Mouse (Mus musculus) splenic B cell, adult 2 months (primary cell): ENCODE data around the gene Gtf3a.
"Not testable (repeated sequence)": the region's sequence is repeated elsewhere in the genome, so short reads cannot be mapped to it uniquely, and the experiment has no call there.

Source experiments
- DNase-seq: peaks from one replicate; pipeline ENCODE4 v3.0.0-alpha.2; 2011; ENCODE audit warnings: low read depth, low spot score
- H3K27me3 ChIP-seq: 2 replicates; pipeline ENCODE4 v1.6.1; 2012; ENCODE audit warnings: mild to moderate bottlenecking, low read length, moderate library complexity, mixed read lengths; ENCODE audit not compliant: control insufficient read depth, poor library complexity, insufficient read depth, severe bottlenecking
- H3K36me3 ChIP-seq: 2 replicates; pipeline ENCODE4 v1.6.1; 2012; ENCODE audit warnings: mild to moderate bottlenecking, low read length, moderate library complexity, mixed read lengths; ENCODE audit not compliant: control insufficient read depth, poor library complexity, insufficient read depth, severe bottlenecking

The Gtf3a gene

GRCm38 (mm10) chr5:146920314-146921161, 27.9 kb upstream of the Gtf3a start:
- Histone ChIP-seq H3K27me3 (no peaks in the 10 kb centered on the region), H3K36me3 (no peaks in the 10 kb centered on the region)
- DNase-seq: no peak

- Histone ChIP-seq H3K36me3 (no peaks in the 10 kb centered on the region), H3K27me3 (no peaks in the 10 kb centered on the region)
- DNase-seq: no peak
Measured at GRCm38 (mm10) chr5:146921224-146921623, 27.2 kb upstream of the Gtf3a start.

- H3K36me3 ChIP-seq: no peaks in the 10 kb centered on the region
- DNase-seq: no peak
- no peaks in the 10 kb centered on the region for H3K27me3 ChIP-seq
Measured at GRCm38 (mm10) chr5:146923547-146923946, 24.9 kb upstream of the Gtf3a start.

DNA sequence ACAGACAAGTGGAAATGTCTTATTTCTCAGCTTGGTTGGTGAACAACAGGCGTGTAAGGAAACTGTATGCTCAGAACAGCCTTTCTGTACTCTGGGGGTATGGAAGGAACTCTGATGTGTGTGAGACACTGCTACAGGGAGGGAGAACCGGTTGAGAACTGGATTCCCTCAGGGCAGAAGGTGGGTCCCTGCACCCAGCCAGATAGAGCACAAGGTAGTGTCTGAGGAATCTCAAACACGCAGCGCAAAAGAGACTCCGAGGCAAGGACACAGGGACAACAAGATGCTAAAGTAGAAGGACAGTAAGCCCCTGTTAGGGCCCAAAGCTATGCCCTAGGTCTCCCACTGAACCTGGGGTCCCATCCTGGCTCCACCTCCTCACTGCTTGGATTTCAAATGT, 21.8 kb upstream of the Gtf3a start:
- H3K27me3 ChIP-seq: no peaks in the 10 kb centered on the region
- no peak for DNase-seq
- no peaks in the 10 kb centered on the region for H3K36me3 ChIP-seq

- H3K36me3 ChIP-seq: no peaks in the 10 kb centered on the region
- no peaks in the 10 kb centered on the region for H3K27me3 ChIP-seq
- no peak for DNase-seq
Measured at GRCm38 (mm10) chr5:146931422-146931821, 17.0 kb upstream of the Gtf3a start.

- Histone ChIP-seq H3K27me3 (no peaks in the 10 kb centered on the region), H3K36me3 (no peaks in the 10 kb centered on the region)
- DNase-seq: no peak
Measured at GRCm38 (mm10) chr5:146931904-146932553, 16.4 kb upstream of the Gtf3a start.

GRCm38 (mm10) chr5:146933466-146933865, 15.0 kb upstream of the Gtf3a start:
- no peaks in the 10 kb centered on the region for H3K36me3 ChIP-seq
- no peak for DNase-seq
- H3K27me3 ChIP-seq: no peaks in the 10 kb centered on the region

GRCm38 (mm10) chr5:146937541-146938503, 10.6 kb upstream of the Gtf3a start:
- Histone ChIP-seq H3K27me3 (no peaks in the 10 kb centered on the region), H3K36me3 (no peaks in the 10 kb centered on the region)
- no peak for DNase-seq

GRCm38 (mm10) chr5:146939109-146939796, 9.2 kb upstream of the Gtf3a start:
- no peak for DNase-seq
- no peaks in the 10 kb centered on the region for H3K27me3 ChIP-seq
- H3K36me3 ChIP-seq: no peaks in the 10 kb centered on the region

DNA sequence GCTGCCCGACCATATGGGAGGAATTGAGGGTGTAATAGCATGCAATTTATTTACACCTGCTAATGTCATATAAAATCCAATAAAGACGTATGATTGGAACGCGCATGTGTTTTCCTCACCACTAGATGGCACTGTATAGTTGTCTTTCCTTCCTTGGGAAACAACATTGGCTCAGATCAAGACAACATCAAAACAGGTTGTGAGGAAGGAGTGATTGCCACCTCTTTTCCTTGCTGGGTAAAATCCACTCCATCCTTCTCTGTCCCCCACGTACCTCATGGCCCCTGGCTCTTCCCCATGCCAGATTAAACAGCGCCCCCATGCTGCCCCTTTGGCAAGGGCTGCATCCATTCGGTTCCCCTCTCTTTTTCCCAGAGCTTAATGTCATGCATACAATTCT, 8.2 kb upstream of the Gtf3a start:
- Histone ChIP-seq H3K27me3 (no peaks in the 10 kb centered on the region), H3K36me3 (no peaks in the 10 kb centered on the region)
- peak; percentile 63 for DNase-seq

DNA sequence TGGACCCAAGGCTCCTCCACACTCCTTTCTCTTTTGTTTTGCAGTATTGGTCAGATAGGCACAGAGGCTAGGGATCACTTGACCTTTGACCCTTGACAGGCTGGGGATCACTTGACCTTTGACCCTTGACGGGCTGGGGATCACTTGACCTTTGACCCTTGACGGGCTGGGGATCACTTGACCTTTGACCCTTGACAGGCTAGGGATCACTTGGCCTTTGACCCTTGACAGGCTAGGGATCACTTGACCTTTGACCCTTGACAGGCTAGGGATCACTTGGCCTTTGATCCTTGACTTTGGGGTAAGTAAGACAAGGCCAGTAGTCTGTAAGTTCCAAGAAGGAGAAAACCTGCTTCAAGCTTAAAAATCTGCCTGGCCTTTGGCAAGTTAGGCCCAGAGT, 6.5 kb upstream of the Gtf3a start:
- DNase-seq, H3K36me3 ChIP-seq: not testable (repeated sequence)

DNA sequence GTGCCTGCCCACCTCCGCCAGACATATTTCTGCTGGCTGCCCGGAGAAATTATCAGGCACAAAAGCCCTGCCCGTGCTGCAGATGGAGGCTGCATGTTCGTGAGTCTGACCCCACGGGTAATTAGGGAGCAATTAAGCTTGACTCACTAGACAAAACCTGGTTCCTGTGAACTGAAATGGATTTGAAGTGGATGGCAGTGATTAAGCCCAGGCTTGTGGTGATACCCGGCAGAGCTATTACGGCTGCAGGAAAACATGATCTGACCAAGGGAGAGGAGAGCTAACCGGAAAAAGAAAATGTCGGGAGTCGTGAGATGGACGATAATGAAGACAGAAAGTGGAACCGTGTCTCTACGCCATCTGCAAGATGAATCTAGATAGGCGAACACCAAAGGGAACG, 5.5 kb upstream of the Gtf3a start:
- Histone ChIP-seq H3K27me3 (no peaks in the 10 kb centered on the region), H3K36me3 (no peaks in the 10 kb centered on the region)
- no peak for DNase-seq

More for the DNA sequence above, 6.5 kb upstream of the Gtf3a start:
- not testable (repeated sequence) for H3K27me3 ChIP-seq

GRCm38 (mm10) chr5:146944568-146944967, 3.9 kb upstream of the Gtf3a start:
- peak; percentile 33 for DNase-seq
- H3K36me3 ChIP-seq: no peaks in the 10 kb centered on the region
- no peaks in the 10 kb centered on the region for H3K27me3 ChIP-seq

- no peak for DNase-seq
- Histone ChIP-seq H3K36me3 (0 out of 2 replicates have a peak, but pooled peaks cover under 1% of the 10 kb centered on the region), H3K27me3 (no peaks in the 10 kb centered on the region)
Measured at GRCm38 (mm10) chr5:146946682-146947081, 1.8 kb upstream of the Gtf3a start.
